Mouse (Mus musculus) cerebellum, adult 2 months (tissue): Measurements from ENCODE around the gene Wdr5.

Source experiments
- CTCF ChIP-seq: fragments of 200-500 bp; IDR thresholded peaks from 2 replicates; pipeline ENCODE4 v1.5.1; 2011; ENCODE audit warnings: low read depth, mild to moderate bottlenecking, control low read depth, low read length, moderate library complexity, borderline replicate concordance; ENCODE audit not compliant: insufficient read depth
- POLR2A ChIP-seq: fragments of 200-500 bp; IDR thresholded peaks from 2 replicates; pipeline ENCODE4 v1.6.1; 2011; ENCODE audit warnings: low read length, control low read depth, borderline replicate concordance; ENCODE audit not compliant: insufficient read depth

- TF ChIP-seq CTCF (no peak), POLR2A (no peak)
These were observed 41.7 kb upstream of the Wdr5 start for GRCm38 (mm10) chr2:27473061-27473765.
